Mouse (Mus musculus): ENCODE measurements at regions not wholly inside any gene's neighbourhood (a gene's known extent, or its start where the extent isn't known, plus 50 kb on each side); places are given as distances from the start of the nearest gene placed in this dataset.

- Histone ChIP-seq H3K27ac (ENCODE audit: control insufficient read depth, low read depth, low read length) (no peak overlapping the region), H3K4me1 (ENCODE audit: control insufficient read depth in 1 of 2, insufficient read depth in 2 of 2, low read length in 2 of 2) (no peaks in the 10 kb centered on the region), H3K9me3 (replicated peaks; ENCODE audit: insufficient read depth, low read length) (no peaks in the 10 kb centered on the region), H3K4me3 (ENCODE audit: control insufficient read depth in 1 of 2, insufficient read depth in 1 of 2, low read depth in 2 of 2, low read length in 2 of 2) (no peak overlapping the region), H3K9ac (ENCODE audit: control insufficient read depth, low read depth, low read length, poor library complexity, severe bottlenecking) (no peak overlapping the region), H3K79me2 (ENCODE audit: control insufficient read depth, insufficient read depth, low read length, poor library complexity) (no peaks in the 10 kb centered on the region), H3K36me3 (ENCODE audit: control insufficient read depth in 1 of 2, insufficient read depth in 2 of 2, low read length in 2 of 2) (no peaks in the 10 kb centered on the region), H3K27me3 (ENCODE audit: control insufficient read depth in 1 of 2, insufficient read depth in 2 of 2, low read length in 2 of 2) (no peaks in the 10 kb centered on the region)
- TF ChIP-seq MEF2A (IDR thresholded peaks at IDR 0.05; ENCODE audit: extremely low read depth, insufficient replicate concordance, low read depth, low read length, poor library complexity, severe bottlenecking) (no peak), ZNF384 (IDR thresholded peaks at IDR 0.05; ENCODE audit: low read depth, low read length) (no peak), KAT2A (conservative IDR thresholded peaks at IDR 0.05; ENCODE audit: low read depth, low read length) (no peak), MXI1 (IDR thresholded peaks at IDR 0.05; ENCODE audit: low read depth, low read length) (no peak), TBP (IDR thresholded peaks at IDR 0.05; ENCODE audit: low read depth, low read length) (no peak), CHD1 (IDR thresholded peaks at IDR 0.05; ENCODE audit: low read depth, low read length) (no peak), CHD2 (IDR thresholded peaks at IDR 0.05; ENCODE audit: low read length) (no peak), POLR2AphosphoS5 (IDR thresholded peaks at IDR 0.05; ENCODE audit: borderline replicate concordance, low read depth, low read length) (no peak), MAZ (IDR thresholded peaks at IDR 0.05; ENCODE audit: low read depth, low read length) (no peak), CTCF (IDR thresholded peaks at IDR 0.05 in 2 of 3, conservative IDR thresholded peaks at IDR 0.05 in 1 of 3; ENCODE audit: control insufficient read depth in 1 of 3, insufficient read depth in 1 of 3, low read depth in 2 of 3, low read length in 3 of 3, poor library complexity in 1 of 3, severe bottlenecking in 1 of 3) (no peak), SIN3A (IDR thresholded peaks at IDR 0.05; ENCODE audit: low read length) (no peak), ETS1 (IDR thresholded peaks at IDR 0.05; ENCODE audit: low read depth, low read length) (no peak), NRF1 (IDR thresholded peaks at IDR 0.05; ENCODE audit: insufficient read depth, low read depth, low read length, poor library complexity, severe bottlenecking) (no peak), POLR2A (IDR thresholded peaks at IDR 0.05; ENCODE audit: control insufficient read depth in 1 of 2, insufficient read depth in 1 of 2, low read depth in 1 of 2, low read length in 2 of 2, poor library complexity in 1 of 2) (no peak), BHLHE40 (IDR thresholded peaks at IDR 0.05; ENCODE audit: borderline replicate concordance, low read depth, low read length) (no peak), MYB (IDR thresholded peaks at IDR 0.05; ENCODE audit: low read depth, low read length) (no peak), RCOR1 (IDR thresholded peaks at IDR 0.05; ENCODE audit: low read depth, low read length) (no peak), ZC3H11A (IDR thresholded peaks at IDR 0.05; ENCODE audit: low read depth, low read length) (no peak), MAX (IDR thresholded peaks at IDR 0.05; ENCODE audit: low read length) (no peak)
- no peak for DNase-seq (ENCODE audit: low read depth, low spot score)
These were observed 372.1 kb downstream of the Ndufa4 start for GRCm38 (mm10) chr6:11534930-11535880.

GRCm38 (mm10) chr6:11503136-11503535, 404.2 kb downstream of the Ndufa4 start:
- H3K27me3 ChIP-seq (ENCODE audit: control insufficient read depth in 1 of 2, insufficient read depth in 2 of 2, low read length in 2 of 2), result no peaks in the 10 kb centered on the region
- no peaks in the 10 kb centered on the region for H3K36me3 ChIP-seq (ENCODE audit: control insufficient read depth in 1 of 2, insufficient read depth in 2 of 2, low read length in 2 of 2)
- no peak overlapping the region for H3K27ac ChIP-seq (ENCODE audit: control insufficient read depth, low read depth, low read length)
- no peaks in the 10 kb centered on the region for H3K9me3 ChIP-seq (replicated peaks; ENCODE audit: insufficient read depth, low read length)
- no peak for DNase-seq (ENCODE audit: low read depth, low spot score)
- H3K9ac ChIP-seq (ENCODE audit: control insufficient read depth, low read depth, low read length, poor library complexity, severe bottlenecking), result no peak overlapping the region
- no peak for TF ChIP-seq JUND (IDR thresholded peaks at IDR 0.05; ENCODE audit: low read depth, low read length)
- TF ChIP-seq CHD2 (IDR thresholded peaks at IDR 0.05; ENCODE audit: low read length), result no peak
- TF ChIP-seq SIN3A (IDR thresholded peaks at IDR 0.05; ENCODE audit: low read length), result no peak
- no peak for TF ChIP-seq TCF12 (IDR thresholded peaks at IDR 0.05; ENCODE audit: low read depth, low read length)
- TF ChIP-seq USF2 (IDR thresholded peaks at IDR 0.05; ENCODE audit: borderline replicate concordance in 1 of 2, insufficient read depth in 1 of 2, low read depth in 1 of 2, low read length in 2 of 2), result no peak
- no peak for TF ChIP-seq KAT2A (conservative IDR thresholded peaks at IDR 0.05; ENCODE audit: low read depth, low read length)
- TF ChIP-seq BHLHE40 (IDR thresholded peaks at IDR 0.05; ENCODE audit: borderline replicate concordance, low read depth, low read length), result no peak
- TF ChIP-seq RAD21 (IDR thresholded peaks at IDR 0.05; ENCODE audit: low read depth, low read length), result no peak
- no peak for TF ChIP-seq GABPA (IDR thresholded peaks at IDR 0.05; ENCODE audit: low read depth, low read length)
- TF ChIP-seq NELFE (IDR thresholded peaks at IDR 0.05; ENCODE audit: low read depth, low read length), result no peak
- no peak for TF ChIP-seq RCOR1 (IDR thresholded peaks at IDR 0.05; ENCODE audit: low read depth, low read length)
- TF ChIP-seq MAFK (IDR thresholded peaks at IDR 0.05; ENCODE audit: borderline replicate concordance, low read depth, low read length), result no peak
- no peak for TF ChIP-seq MYB (IDR thresholded peaks at IDR 0.05; ENCODE audit: low read depth, low read length)
- TF ChIP-seq MAZ (IDR thresholded peaks at IDR 0.05; ENCODE audit: low read depth, low read length), result no peak
- H3K4me1 ChIP-seq (ENCODE audit: control insufficient read depth in 1 of 2, insufficient read depth in 2 of 2, low read length in 2 of 2), result no peaks in the 10 kb centered on the region
- no peaks in the 10 kb centered on the region for H3K79me2 ChIP-seq (ENCODE audit: control insufficient read depth, insufficient read depth, low read length, poor library complexity)
- H3K4me3 ChIP-seq (ENCODE audit: control insufficient read depth in 1 of 2, insufficient read depth in 1 of 2, low read depth in 2 of 2, low read length in 2 of 2), result no peak overlapping the region

Measured in MEL (cell line).